Mouse (Mus musculus) testis, adult 2 months (tissue): ENCODE measurements at regions not wholly inside any gene's neighbourhood (a gene's known extent, or its start where the extent isn't known, plus 50 kb on each side); places are given as distances from the start of the nearest gene placed in this dataset.

ENCODE experiments used
- H3K27ac ChIP-seq: fragments of 200-500 bp; 2 replicates; pipeline ENCODE4 v1.5.1; 2012; ENCODE audit warnings: low read depth, low read length; ENCODE audit not compliant: control insufficient read depth, insufficient read depth
- H3K27me3 ChIP-seq: fragments of 200-500 bp; 2 replicates; pipeline ENCODE4 v1.6.1; 2012; ENCODE audit warnings: mild to moderate bottlenecking, low read length, moderate library complexity; ENCODE audit not compliant: control insufficient read depth, insufficient read depth
- H3K36me3 ChIP-seq: fragments of 200-500 bp; 2 replicates; pipeline ENCODE4 v1.6.1; 2012; ENCODE audit warnings: mild to moderate bottlenecking, low read length; ENCODE audit not compliant: control insufficient read depth, insufficient read depth
- H3K4me1 ChIP-seq: fragments of 200-500 bp; 2 replicates; pipeline ENCODE4 v1.6.1; 2012; ENCODE audit warnings: low read length; ENCODE audit not compliant: control insufficient read depth, insufficient read depth
- H3K4me3 ChIP-seq: fragments of 200-500 bp; 2 replicates; pipeline ENCODE4 v1.5.1; 2012; ENCODE audit warnings: low read depth, mild to moderate bottlenecking, low read length, moderate library complexity, mixed read lengths; ENCODE audit not compliant: control insufficient read depth
- CTCF ChIP-seq: fragments of 200-500 bp; IDR thresholded peaks from 2 replicates; pipeline ENCODE4 v1.5.1; 2012; ENCODE audit warnings: low read depth, mild to moderate bottlenecking, inconsistent platforms, low read length, moderate library complexity; ENCODE audit not compliant: control insufficient read depth, insufficient read depth, insufficient replicate concordance
- POLR2A ChIP-seq: fragments of 200-500 bp; IDR thresholded peaks from 2 replicates; pipeline ENCODE4 v1.6.1; 2012; ENCODE audit warnings: low read depth, mild to moderate bottlenecking, inconsistent platforms, low read length, moderate library complexity; ENCODE audit not compliant: control insufficient read depth

DNA sequence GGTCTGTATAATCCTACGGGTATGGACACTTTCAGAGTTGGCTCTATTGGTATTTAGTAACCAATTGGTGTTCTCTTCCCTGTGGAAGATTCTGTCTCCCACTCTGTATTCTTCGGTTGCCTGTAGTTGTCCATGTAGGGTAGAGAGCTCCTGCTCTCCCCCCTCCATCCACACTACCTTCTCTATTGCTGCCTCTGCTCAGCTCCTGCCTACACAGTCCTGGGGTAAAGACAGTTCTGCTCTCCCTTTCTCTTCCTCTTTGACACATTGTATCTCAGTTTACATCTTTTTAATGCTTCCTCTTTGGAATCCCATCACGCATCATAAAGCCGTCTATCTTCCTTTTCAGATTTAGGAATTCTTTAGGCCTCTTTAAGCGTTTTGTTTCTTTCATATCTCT is 147.1 kb downstream of the Lrig3 start:
- Histone ChIP-seq H3K4me3 (no peak overlapping the region), H3K27me3 (no peaks in the 10 kb centered on the region), H3K4me1 (no peaks in the 10 kb centered on the region), H3K27ac (no peak overlapping the region), H3K36me3 (no peaks in the 10 kb centered on the region)
- TF ChIP-seq POLR2A, result no peak

DNA sequence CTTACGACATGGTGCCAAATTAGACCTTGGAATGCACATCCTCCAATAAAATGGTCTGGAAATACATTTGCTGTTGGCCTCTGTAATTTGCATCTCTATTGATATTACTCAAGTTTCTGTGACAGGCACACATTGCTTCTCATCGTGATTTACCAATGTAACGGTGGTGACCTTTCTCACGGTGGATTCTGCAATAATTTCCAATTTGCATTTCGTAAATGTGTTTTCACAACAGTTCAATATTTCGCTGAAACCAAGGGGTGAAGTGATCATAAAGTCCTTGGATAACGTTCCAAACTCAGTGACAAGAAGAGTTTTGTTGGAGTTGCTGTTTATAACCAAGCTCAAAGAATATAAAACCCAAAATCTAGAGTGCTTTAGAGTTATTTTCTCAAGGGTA is 149.4 kb downstream of the Lrig3 start:
- TF ChIP-seq CTCF, result no peak
- TF ChIP-seq POLR2A, result no peak
- H3K27ac ChIP-seq, result no peak overlapping the region
- H3K27me3 ChIP-seq, result no peaks in the 10 kb centered on the region
- H3K4me1 ChIP-seq, result no peaks in the 10 kb centered on the region
- no peaks in the 10 kb centered on the region for H3K36me3 ChIP-seq
- no peak overlapping the region for H3K4me3 ChIP-seq

DNA sequence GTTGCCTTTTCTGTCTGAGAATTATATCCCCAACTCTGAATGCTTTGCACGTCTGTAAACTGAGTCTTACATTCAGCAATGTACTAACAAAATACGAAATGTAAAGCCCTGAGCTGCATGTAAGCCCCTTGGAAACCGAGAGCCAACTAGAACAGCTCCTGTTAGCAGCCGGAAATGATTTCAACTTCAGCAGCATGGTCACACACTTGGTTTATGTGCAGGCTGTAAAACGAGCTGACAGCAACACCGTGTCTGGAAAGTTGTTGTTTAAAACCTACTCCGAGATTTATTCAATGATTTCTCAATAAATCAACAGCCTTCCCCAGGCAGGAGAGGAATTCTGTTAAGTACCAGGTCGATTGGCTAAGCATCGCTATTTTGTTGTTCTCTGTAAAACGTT is 155.7 kb downstream of the Lrig3 start:
- Histone ChIP-seq H3K4me3 (no peak overlapping the region), H3K27ac (no peak overlapping the region), H3K4me1 (no peaks in the 10 kb centered on the region), H3K27me3 (no peaks in the 10 kb centered on the region), H3K36me3 (no peaks in the 10 kb centered on the region)
- TF ChIP-seq CTCF (no peak), POLR2A (no peak)

DNA sequence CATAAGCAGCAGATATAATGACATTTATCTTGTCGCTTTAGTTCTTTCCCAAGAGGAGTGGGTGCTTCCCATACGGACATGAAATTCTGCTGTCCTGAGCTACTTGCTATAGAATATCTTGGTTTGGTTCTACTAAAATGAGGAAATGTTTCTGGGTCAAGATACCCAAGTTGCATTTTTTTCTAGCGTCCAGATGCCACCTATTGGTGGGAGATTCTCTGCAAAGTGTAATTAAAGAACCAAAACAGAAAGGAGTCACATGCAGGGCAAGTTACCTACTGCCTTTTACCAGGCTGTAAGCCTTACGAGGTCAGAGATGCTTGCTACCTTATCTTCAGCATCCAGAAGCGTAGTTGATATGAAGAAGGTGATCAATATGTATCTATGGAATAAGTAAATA is 156.5 kb downstream of the Lrig3 start:
- Histone ChIP-seq H3K36me3 (no peaks in the 10 kb centered on the region), H3K27ac (no peak overlapping the region), H3K4me1 (no peaks in the 10 kb centered on the region), H3K27me3 (no peaks in the 10 kb centered on the region), H3K4me3 (no peak overlapping the region)
- TF ChIP-seq CTCF (no peak), POLR2A (no peak)

DNA sequence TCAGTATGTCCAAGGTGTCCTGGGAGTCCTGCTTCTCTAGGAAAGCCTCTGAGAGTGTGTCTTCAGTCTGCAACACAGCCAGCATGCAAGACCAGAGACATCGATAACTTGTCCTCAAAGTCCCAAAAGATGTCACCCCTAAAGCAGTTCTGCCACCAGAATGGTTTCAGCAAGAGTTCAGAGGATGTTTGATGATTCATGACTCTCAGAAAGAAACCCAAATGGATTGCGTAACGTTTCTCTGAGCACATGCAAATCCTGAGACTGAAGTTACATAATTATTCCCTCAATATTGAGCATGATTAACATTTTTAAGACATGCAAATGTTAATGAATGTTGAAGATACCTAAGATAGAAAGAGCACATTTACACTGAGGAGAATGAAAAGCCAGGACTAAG is 167.2 kb downstream of the Lrig3 start:
- no peaks in the 10 kb centered on the region for H3K36me3 ChIP-seq
- no peak overlapping the region for H3K27ac ChIP-seq
- no peaks in the 10 kb centered on the region for H3K27me3 ChIP-seq
- H3K4me3 ChIP-seq, result no peak overlapping the region
- H3K4me1 ChIP-seq, result no peaks in the 10 kb centered on the region
- TF ChIP-seq CTCF, result no peak
- no peak for TF ChIP-seq POLR2A

DNA sequence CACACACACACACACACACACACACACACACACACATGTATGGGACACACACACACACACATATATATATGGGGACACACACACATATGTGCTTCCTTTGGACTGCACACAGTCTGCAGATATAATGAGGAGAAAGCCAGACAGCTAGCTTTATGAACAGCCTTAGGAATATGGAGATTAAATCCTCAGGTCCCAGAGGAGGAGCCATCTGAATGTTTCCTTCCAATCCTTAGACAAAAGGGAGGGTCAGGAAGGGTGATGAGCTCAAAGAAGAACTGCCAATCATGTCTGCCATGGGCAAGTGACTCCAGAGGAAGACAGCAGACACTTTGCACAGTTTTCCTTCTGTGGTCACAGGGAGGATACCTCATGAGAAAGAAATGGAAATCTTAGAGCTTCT is 168.0 kb downstream of the Lrig3 start:
- Histone ChIP-seq H3K4me3 (no peak overlapping the region), H3K27ac (no peak overlapping the region), H3K27me3 (no peaks in the 10 kb centered on the region), H3K4me1 (no peaks in the 10 kb centered on the region), H3K36me3 (no peaks in the 10 kb centered on the region)
- TF ChIP-seq POLR2A (no peak), CTCF (no peak)

DNA sequence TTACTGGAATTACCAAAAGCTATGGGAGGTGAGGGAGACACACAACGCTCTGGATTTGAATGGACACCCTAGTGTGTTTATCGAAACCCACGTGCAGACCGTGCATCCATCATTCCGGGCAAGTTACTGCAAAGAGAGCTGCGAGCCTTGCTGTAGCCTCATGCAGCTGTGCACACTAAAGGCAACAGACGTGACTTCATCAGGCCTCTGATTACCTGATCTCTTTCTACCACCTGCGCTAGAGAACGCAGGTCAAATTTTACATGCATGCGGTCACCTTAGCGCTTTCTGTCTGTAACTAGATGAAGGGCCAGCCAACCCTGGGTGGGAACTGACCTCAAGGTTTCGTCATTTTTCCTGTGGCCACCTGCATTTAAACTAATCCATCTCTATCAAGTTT is 172.6 kb downstream of the Lrig3 start:
- no peak for TF ChIP-seq POLR2A
- no peak for TF ChIP-seq CTCF
- peaks cover 3% of the 10 kb centered on the region; the same call in 1 of the 2 replicates for H3K4me1 ChIP-seq
- no peaks in the 10 kb centered on the region for H3K27me3 ChIP-seq
- no peak overlapping the region for H3K4me3 ChIP-seq
- H3K27ac ChIP-seq, result no peak overlapping the region
- H3K36me3 ChIP-seq, result no peaks in the 10 kb centered on the region

DNA sequence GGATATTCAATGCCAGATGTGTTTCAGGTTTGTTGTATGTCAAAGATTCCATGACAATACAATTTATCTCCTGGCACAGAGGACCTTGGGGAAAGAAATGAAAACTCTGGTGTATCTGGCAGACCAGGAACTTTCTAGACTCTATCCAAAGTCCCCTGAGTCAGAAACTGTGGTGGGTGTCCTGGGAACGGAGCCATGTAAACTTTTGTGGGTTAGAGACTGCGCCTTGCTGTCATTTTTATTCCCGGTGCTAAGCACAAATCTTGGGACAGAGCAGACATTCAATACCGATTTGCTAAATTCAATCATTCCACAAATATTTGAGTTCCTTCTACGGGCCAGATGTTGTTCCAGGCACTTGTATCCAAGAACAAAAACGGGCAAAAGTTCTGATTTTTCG is 175.6 kb downstream of the Lrig3 start:
- TF ChIP-seq POLR2A (no peak), CTCF (no peak)
- no peak overlapping the region for H3K4me3 ChIP-seq
- H3K36me3 ChIP-seq, result no peaks in the 10 kb centered on the region
- H3K27ac ChIP-seq, result peak overlapping the region; percentile 25; the same call in 1 of the 2 replicates
- H3K27me3 ChIP-seq, result no peaks in the 10 kb centered on the region
- H3K4me1 ChIP-seq, result peaks cover 3% of the 10 kb centered on the region; the same call in 1 of the 2 replicates
